Mouse (Mus musculus): Measurements from ENCODE around the gene Fam126a.

DNA sequence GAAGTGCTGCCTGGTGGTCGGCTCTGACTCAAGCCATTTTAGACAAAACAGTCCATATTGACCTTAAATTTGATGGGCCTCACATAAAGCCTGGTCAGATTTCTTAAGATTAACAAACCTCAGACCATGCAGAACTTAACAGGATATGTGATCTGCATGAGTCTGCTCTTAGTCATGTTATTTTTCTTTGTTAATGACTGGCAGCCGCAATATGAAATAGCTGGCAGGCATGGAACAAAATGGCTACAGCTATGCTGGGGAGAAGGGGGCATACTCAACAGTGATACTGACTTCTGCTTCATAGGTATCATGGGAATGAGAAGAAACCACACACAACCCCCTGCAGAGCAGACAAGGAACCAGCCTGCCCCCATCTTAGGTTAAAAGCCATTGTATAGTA, 26.4 kb upstream of the Fam126a start:
- TF ChIP-seq CTCF (IDR thresholded peaks at IDR 0.05; ENCODE audit: low read depth) = no peak
- TF ChIP-seq EP300 (IDR thresholded peaks at IDR 0.05; ENCODE audit: low read depth) = no peak
